Mouse (Mus musculus): ENCODE measurements around the gene Zfand6. TPM values are rescaled to one million over a fixed set of nuclear protein-coding genes. Genes with fewer than 3 reads are reported as not detected.

Gene Zfand6
- polyA plus RNA-seq, 2 experiments = 151 to 159 TPM

DNA sequence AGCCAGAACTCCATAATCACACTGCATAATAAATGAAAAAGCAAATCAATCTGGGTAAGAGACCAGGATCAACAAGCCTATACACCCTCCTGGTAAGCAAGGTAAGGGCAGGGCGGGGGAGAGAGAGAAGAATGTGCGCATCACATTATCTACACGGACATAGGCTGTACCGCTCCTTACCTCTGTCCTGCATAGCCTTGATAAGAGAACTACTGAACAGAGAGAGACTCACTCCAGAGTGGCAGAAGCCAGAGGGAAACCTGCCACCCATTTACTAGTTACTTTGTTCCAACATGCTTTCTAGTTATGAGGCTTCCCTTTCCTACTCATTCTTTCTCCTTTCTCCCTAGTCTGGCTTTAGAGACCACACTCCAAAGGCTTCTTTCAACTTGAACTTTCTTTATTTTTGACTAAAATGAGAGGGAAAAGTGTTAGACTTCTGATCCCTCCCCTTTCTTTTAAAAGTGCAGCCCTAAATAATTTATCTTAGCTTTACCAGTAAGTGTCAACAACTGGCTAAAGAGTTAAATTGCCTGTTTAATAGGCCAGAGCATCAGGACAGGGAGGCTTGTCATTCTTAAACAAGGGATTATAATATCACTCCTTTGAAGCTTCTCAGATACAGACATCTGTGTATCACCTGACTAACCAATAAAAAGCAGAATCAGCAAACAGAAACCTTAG, 38.3 kb downstream of the Zfand6 start:
- DNase-seq (ENCODE audit: low spot score) = no peak
- Histone ChIP-seq H3K4me2 (replicated peaks; ENCODE audit: low read depth, low read length, severe bottlenecking) (no peak overlapping the region), H3K27me3 (ENCODE audit: control insufficient read depth, insufficient read depth, low read length) (no peaks in the 10 kb centered on the region), H3K9ac (ENCODE audit: low read depth, low read length, severe bottlenecking) (no peak overlapping the region), H3K36me3 (ENCODE audit: control insufficient read depth, insufficient read depth, low read length) (0 out of 2 replicates have a peak, but pooled peaks cover 5% of the 10 kb centered on the region), H3K27ac (replicated peaks; ENCODE audit: low read depth, low read length) (no peak overlapping the region), H3K9me3 (ENCODE audit: control insufficient read depth, low read length) (no peaks in the 10 kb centered on the region), H3K4me1 (ENCODE audit: control insufficient read depth, insufficient read depth, low read length) (no peaks in the 10 kb centered on the region), H3K4me3 (replicated peaks; ENCODE audit: low read length) (no peak overlapping the region)
- no peak for TF ChIP-seq POLR2A (IDR thresholded peaks at IDR 0.05; ENCODE audit: borderline replicate concordance, extremely low read depth, insufficient read depth, insufficient read length)
- no peak for ATAC-seq (ENCODE audit: low FRiP score, low read depth)
- WGBS = 97% methylated on average over 4 of the region's 4 CpGs

DNA sequence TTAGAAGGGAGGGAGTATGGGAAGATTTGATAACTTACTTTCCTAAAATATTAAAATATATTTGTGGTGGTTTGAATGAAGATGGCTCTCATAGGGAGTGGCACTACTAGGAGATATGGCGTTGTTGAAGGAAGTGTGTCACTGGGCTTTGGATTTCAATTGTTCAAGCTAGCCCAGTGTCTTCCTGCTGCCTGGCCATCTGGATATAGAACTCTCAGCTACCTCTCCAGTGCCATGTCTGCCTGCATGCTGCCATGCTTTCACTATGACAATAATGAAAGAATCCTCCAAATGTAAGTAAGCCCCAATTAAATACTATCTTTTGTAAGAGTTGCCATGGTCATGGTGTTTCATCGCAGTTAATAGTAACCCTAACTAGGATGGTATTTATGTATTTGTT, 40.7 kb downstream of the Zfand6 start:
- Histone ChIP-seq H3K4me2 (replicated peaks; ENCODE audit: low read depth, low read length, severe bottlenecking) (no peak overlapping the region), H3K27ac (replicated peaks; ENCODE audit: low read depth, low read length) (no peak overlapping the region), H3K27me3 (ENCODE audit: control insufficient read depth, insufficient read depth, low read length) (no peaks in the 10 kb centered on the region), H3K4me3 (replicated peaks; ENCODE audit: low read length) (no peak overlapping the region), H3K9ac (ENCODE audit: low read depth, low read length, severe bottlenecking) (no peak overlapping the region), H3K36me3 (ENCODE audit: control insufficient read depth, insufficient read depth, low read length) (0 out of 2 replicates have a peak, but pooled peaks cover 5% of the 10 kb centered on the region), H3K4me1 (ENCODE audit: control insufficient read depth, insufficient read depth, low read length) (no peaks in the 10 kb centered on the region), H3K9me3 (ENCODE audit: control insufficient read depth, low read length) (no peaks in the 10 kb centered on the region)
- DNase-seq (ENCODE audit: low spot score) = no peak
- TF ChIP-seq POLR2A (IDR thresholded peaks at IDR 0.05; ENCODE audit: borderline replicate concordance, extremely low read depth, insufficient read depth, insufficient read length) = no peak
- WGBS = 96% methylated on average over 2 of the region's 2 CpGs
- no peak for ATAC-seq (ENCODE audit: low FRiP score, low read depth)

DNA sequence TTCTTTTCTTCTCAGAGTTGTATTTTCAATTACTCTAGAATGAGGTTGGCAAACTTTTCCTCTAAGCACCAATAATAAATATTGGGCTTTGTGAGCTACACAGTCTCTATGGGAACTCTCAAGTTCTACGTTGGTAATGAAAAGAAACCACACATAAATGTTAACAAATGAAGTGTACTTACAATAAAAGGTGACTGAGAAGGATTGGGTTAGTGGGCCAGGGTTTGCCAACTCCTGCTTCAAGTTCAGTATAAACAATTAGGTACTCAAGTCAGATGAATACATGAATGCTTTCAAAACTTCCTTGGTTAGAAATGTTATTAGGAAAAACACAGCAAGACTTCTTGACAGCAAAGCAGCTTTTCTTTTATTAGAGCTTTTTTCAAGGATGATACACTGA, 43.5 kb downstream of the Zfand6 start:
- Histone ChIP-seq H3K4me2 (replicated peaks; ENCODE audit: low read depth, low read length, severe bottlenecking) (no peak overlapping the region), H3K4me1 (ENCODE audit: control insufficient read depth, insufficient read depth, low read length) (no peaks in the 10 kb centered on the region), H3K9me3 (ENCODE audit: control insufficient read depth, low read length) (no peaks in the 10 kb centered on the region), H3K4me3 (replicated peaks; ENCODE audit: low read length) (no peak overlapping the region), H3K27me3 (ENCODE audit: control insufficient read depth, insufficient read depth, low read length) (no peaks in the 10 kb centered on the region), H3K9ac (ENCODE audit: low read depth, low read length, severe bottlenecking) (no peak overlapping the region), H3K36me3 (ENCODE audit: control insufficient read depth, insufficient read depth, low read length) (no peaks in the 10 kb centered on the region), H3K27ac (replicated peaks; ENCODE audit: low read depth, low read length) (no peak overlapping the region)
- TF ChIP-seq POLR2A (IDR thresholded peaks at IDR 0.05; ENCODE audit: borderline replicate concordance, extremely low read depth, insufficient read depth, insufficient read length) = no peak
- WGBS = 38% methylated on average over 1 of the region's 1 CpGs
- no peak for ATAC-seq (ENCODE audit: low FRiP score, low read depth)
- DNase-seq (ENCODE audit: low spot score) = no peak

DNA sequence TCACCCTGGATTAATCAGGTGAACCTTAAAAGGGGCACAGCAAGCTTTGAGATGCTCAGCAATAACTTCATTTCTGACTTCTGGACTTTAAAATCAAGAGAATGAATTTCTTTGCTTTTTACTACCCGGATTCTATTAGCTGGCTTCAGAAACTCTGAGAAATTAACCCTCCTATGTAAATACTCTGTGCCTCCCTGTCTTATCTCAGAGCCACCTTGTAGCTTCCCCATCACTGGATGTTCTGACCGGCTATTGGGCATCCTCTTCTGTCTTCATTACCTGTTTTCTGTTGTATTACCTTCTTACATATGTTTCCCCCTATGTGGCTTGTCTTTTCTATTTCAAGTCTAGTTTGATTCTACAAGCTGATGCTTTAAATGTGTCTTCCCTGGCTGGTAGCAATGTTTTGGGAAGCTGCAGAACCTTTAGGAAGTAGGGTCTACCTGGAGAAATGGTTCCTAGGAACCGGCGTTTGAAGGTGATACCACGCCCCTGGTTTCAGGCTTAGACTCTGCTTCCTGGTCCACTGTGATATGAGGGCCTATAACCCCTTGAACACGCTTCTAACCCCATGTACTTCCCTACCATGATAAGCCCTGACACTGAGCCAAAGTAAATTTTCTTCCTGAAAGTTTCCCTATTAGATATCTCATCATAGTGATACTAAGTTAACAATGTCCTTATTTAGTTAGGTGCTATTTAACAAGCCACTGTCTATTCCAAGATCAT, 46.3 kb downstream of the Zfand6 start:
- Histone ChIP-seq H3K9ac (ENCODE audit: low read depth, low read length, severe bottlenecking) (no peak overlapping the region), H3K4me1 (ENCODE audit: control insufficient read depth, insufficient read depth, low read length) (no peaks in the 10 kb centered on the region), H3K4me2 (replicated peaks; ENCODE audit: low read depth, low read length, severe bottlenecking) (no peak overlapping the region), H3K36me3 (ENCODE audit: control insufficient read depth, insufficient read depth, low read length) (no peaks in the 10 kb centered on the region), H3K27me3 (ENCODE audit: control insufficient read depth, insufficient read depth, low read length) (no peaks in the 10 kb centered on the region), H3K4me3 (replicated peaks; ENCODE audit: low read length) (no peak overlapping the region), H3K9me3 (ENCODE audit: control insufficient read depth, low read length) (no peaks in the 10 kb centered on the region), H3K27ac (replicated peaks; ENCODE audit: low read depth, low read length) (no peak overlapping the region)
- TF ChIP-seq POLR2A (IDR thresholded peaks at IDR 0.05; ENCODE audit: borderline replicate concordance, extremely low read depth, insufficient read depth, insufficient read length) = no peak
- DNase-seq (ENCODE audit: low spot score) (no peak), ATAC-seq (ENCODE audit: low FRiP score, low read depth) (no peak)
- 91% methylated on average over 6 of the region's 6 CpGs for WGBS

DNA sequence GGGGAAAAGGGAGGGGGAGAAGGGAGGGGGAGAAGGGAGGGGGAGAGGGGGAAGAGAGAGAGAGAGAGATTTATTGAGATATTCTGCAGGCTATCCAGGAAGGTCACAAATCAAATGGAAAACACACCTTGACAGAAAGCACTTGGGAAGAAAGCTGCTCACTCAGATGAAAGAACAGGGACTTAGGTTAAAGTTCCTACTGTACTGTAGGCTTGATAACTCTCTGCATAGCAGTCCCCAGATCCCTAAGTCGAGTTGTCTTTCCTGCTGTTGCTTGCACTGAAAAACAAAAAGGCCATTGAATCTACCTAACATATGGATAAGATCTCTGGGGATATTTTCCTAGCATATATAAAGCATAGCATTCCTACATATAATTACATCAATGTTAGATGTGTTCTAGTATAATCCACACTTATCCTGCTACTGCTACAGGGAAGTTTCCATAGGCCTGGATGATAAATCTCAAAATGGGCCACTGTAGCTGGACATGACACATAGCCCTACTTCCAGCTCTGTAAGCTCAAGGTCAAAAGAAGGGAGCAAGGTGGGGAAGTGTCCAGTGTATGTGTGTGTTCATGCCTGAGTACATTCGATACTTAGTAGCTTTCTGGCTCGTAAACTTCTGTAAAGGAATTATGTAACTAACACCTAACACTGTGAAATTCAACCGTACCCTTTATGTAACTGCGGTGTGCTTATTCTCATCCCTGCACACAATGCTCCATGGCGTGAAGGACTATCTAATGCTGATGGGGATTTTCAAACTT, 47.4 kb downstream of the Zfand6 start:
- ATAC-seq (ENCODE audit: low FRiP score, low read depth) (no peak), DNase-seq (ENCODE audit: low spot score) (no peak)
- no peaks in the 10 kb centered on the region for H3K9me3 ChIP-seq (ENCODE audit: control insufficient read depth, low read length)
- H3K9ac ChIP-seq (ENCODE audit: low read depth, low read length, severe bottlenecking) = no peak overlapping the region
- no peaks in the 10 kb centered on the region for H3K36me3 ChIP-seq (ENCODE audit: control insufficient read depth, insufficient read depth, low read length)
- H3K4me1 ChIP-seq (ENCODE audit: control insufficient read depth, insufficient read depth, low read length) = no peaks in the 10 kb centered on the region
- no peak overlapping the region for H3K4me2 ChIP-seq (replicated peaks; ENCODE audit: low read depth, low read length, severe bottlenecking)
- WGBS = 53% methylated on average over 6 of the region's 6 CpGs
- no peak for TF ChIP-seq POLR2A (IDR thresholded peaks at IDR 0.05; ENCODE audit: borderline replicate concordance, extremely low read depth, insufficient read depth, insufficient read length)
- no peaks in the 10 kb centered on the region for H3K27me3 ChIP-seq (ENCODE audit: control insufficient read depth, insufficient read depth, low read length)
- H3K4me3 ChIP-seq (replicated peaks; ENCODE audit: low read length) = no peak overlapping the region
- H3K27ac ChIP-seq (replicated peaks; ENCODE audit: low read depth, low read length) = no peak overlapping the region
